Mouse (Mus musculus): ENCODE measurements around the gene Arhgef6. TPM values are rescaled to one million over a fixed set of nuclear protein-coding genes. Genes with fewer than 3 reads are reported as not detected.

The Arhgef6 gene
- total and polyA plus RNA-seq, 3 experiments = 1.1 to 3.3 TPM; not detected in 1

DNA sequence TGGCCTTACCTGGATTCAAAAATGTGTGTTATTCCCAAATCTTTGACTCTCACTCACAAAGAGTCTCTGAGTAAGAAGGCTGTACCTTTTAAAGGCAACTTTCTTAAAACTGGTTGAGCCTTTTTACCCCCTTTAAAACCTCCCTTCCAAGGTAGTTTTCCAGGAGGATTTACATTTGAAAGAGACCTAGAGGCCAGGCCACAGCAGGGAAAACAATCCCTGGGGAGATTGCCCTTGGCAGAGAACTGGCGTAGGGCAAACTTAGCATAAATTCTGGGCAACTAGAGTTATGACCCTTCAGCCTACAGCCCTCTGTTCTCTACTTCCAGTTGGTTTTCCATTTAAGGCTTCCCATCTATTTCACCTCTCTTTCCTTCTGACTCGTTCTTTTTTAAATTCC is 140.5 kb downstream of the Arhgef6 start:
- Histone ChIP-seq H3K4me1 (ENCODE audit: control insufficient read depth in 1 of 2, insufficient read depth in 2 of 2, low read length in 2 of 2) (no peaks in the 10 kb centered on the region), H3K27me3 (ENCODE audit: control insufficient read depth in 1 of 2, insufficient read depth in 2 of 2, low read length in 2 of 2) (no peaks in the 10 kb centered on the region), H3K36me3 (ENCODE audit: control insufficient read depth in 1 of 2, insufficient read depth in 2 of 2, low read length in 2 of 2) (no peaks in the 10 kb centered on the region), H3K9me3 (replicated peaks; ENCODE audit: insufficient read depth, low read length) (no peaks in the 10 kb centered on the region), H3K9ac (ENCODE audit: control insufficient read depth, low read depth, low read length, poor library complexity, severe bottlenecking) (no peak overlapping the region), H3K79me2 (ENCODE audit: control insufficient read depth, insufficient read depth, low read length, poor library complexity) (no peaks in the 10 kb centered on the region), H3K4me3 (ENCODE audit: control insufficient read depth in 1 of 2, insufficient read depth in 1 of 2, low read depth in 2 of 2, low read length in 2 of 2) (no peak overlapping the region), H3K27ac (ENCODE audit: control insufficient read depth, low read depth, low read length) (no peak overlapping the region)
- DNase-seq (ENCODE audit: low read depth, low spot score) = no peak
- TF ChIP-seq ZKSCAN1 (IDR thresholded peaks at IDR 0.05; ENCODE audit: low read depth, low read length) = no peak
- TF ChIP-seq RCOR1 (IDR thresholded peaks at IDR 0.05; ENCODE audit: low read depth, low read length) = no peak
- TF ChIP-seq GATA1 (IDR thresholded peaks at IDR 0.05; ENCODE audit: low read depth, low read length) = no peak
- no peak for TF ChIP-seq TBP (IDR thresholded peaks at IDR 0.05; ENCODE audit: low read depth, low read length)
- TF ChIP-seq SMC3 (IDR thresholded peaks at IDR 0.05; ENCODE audit: low read depth, low read length) = no peak
- TF ChIP-seq ZMIZ1 (IDR thresholded peaks at IDR 0.05; ENCODE audit: low read depth, low read length) = no peak
- no peak for TF ChIP-seq KAT2A (conservative IDR thresholded peaks at IDR 0.05; ENCODE audit: low read depth, low read length)
- no peak for TF ChIP-seq ZC3H11A (IDR thresholded peaks at IDR 0.05; ENCODE audit: low read depth, low read length)
- no peak for TF ChIP-seq POLR2AphosphoS2 (IDR thresholded peaks at IDR 0.05; ENCODE audit: low read length)
- TF ChIP-seq NRF1 (IDR thresholded peaks at IDR 0.05; ENCODE audit: insufficient read depth, low read depth, low read length, poor library complexity, severe bottlenecking) = no peak
- no peak for TF ChIP-seq MYC (IDR thresholded peaks at IDR 0.05; ENCODE audit: low read depth, low read length)
- no peak for TF ChIP-seq MXI1 (IDR thresholded peaks at IDR 0.05; ENCODE audit: low read depth, low read length)
- TF ChIP-seq MEF2A (IDR thresholded peaks at IDR 0.05; ENCODE audit: extremely low read depth, insufficient replicate concordance, low read depth, low read length, poor library complexity, severe bottlenecking) = no peak
- no peak for TF ChIP-seq TAL1 (IDR thresholded peaks at IDR 0.05; ENCODE audit: low read length)
- TF ChIP-seq BHLHE40 (IDR thresholded peaks at IDR 0.05; ENCODE audit: borderline replicate concordance, low read depth, low read length) = no peak
- no peak for TF ChIP-seq CHD2 (IDR thresholded peaks at IDR 0.05; ENCODE audit: low read length)
- no peak for TF ChIP-seq EP300 (IDR thresholded peaks at IDR 0.05; ENCODE audit: low read depth in 1 of 2, low read length in 2 of 2)
- no peak for TF ChIP-seq CTCF (IDR thresholded peaks at IDR 0.05 in 2 of 3, conservative IDR thresholded peaks at IDR 0.05 in 1 of 3; ENCODE audit: control insufficient read depth in 1 of 3, insufficient read depth in 1 of 3, low read depth in 2 of 3, low read length in 3 of 3, poor library complexity in 1 of 3, severe bottlenecking in 1 of 3)

DNA sequence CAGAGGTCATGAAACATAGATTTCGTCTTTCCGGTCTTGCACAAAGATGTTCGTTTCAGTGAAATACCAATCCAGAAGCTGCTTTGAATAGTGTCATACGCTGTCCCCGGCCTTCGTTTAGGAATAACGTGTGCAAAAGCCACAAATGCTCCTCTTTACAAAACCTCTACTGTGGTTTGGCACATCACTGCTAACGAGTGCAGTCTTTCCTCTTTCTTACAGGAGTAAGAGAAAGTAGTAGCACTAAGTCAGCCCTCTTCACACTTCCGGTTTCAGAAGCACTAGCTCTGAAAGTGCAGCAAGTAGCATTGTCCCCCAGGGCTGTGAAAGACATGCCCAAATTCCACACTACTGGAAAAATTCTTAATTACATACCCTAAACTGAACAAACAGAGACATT is 142.2 kb downstream of the Arhgef6 start:
- no peak for DNase-seq (ENCODE audit: low read depth, low spot score)
- Histone ChIP-seq H3K4me3 (ENCODE audit: control insufficient read depth in 1 of 2, insufficient read depth in 1 of 2, low read depth in 2 of 2, low read length in 2 of 2) (no peak overlapping the region), H3K36me3 (ENCODE audit: control insufficient read depth in 1 of 2, insufficient read depth in 2 of 2, low read length in 2 of 2) (no peaks in the 10 kb centered on the region), H3K9ac (ENCODE audit: control insufficient read depth, low read depth, low read length, poor library complexity, severe bottlenecking) (no peak overlapping the region), H3K27ac (ENCODE audit: control insufficient read depth, low read depth, low read length) (no peak overlapping the region), H3K9me3 (replicated peaks; ENCODE audit: insufficient read depth, low read length) (no peaks in the 10 kb centered on the region), H3K27me3 (ENCODE audit: control insufficient read depth in 1 of 2, insufficient read depth in 2 of 2, low read length in 2 of 2) (no peaks in the 10 kb centered on the region), H3K79me2 (ENCODE audit: control insufficient read depth, insufficient read depth, low read length, poor library complexity) (no peaks in the 10 kb centered on the region), H3K4me1 (ENCODE audit: control insufficient read depth in 1 of 2, insufficient read depth in 2 of 2, low read length in 2 of 2) (no peaks in the 10 kb centered on the region)
- TF ChIP-seq HCFC1 (IDR thresholded peaks at IDR 0.05; ENCODE audit: low read depth, low read length) (no peak), USF1 (IDR thresholded peaks at IDR 0.05; ENCODE audit: low read depth, low read length) (no peak), MEF2A (IDR thresholded peaks at IDR 0.05; ENCODE audit: extremely low read depth, insufficient replicate concordance, low read depth, low read length, poor library complexity, severe bottlenecking) (no peak), POLR2AphosphoS2 (IDR thresholded peaks at IDR 0.05; ENCODE audit: low read length) (no peak), GABPA (IDR thresholded peaks at IDR 0.05; ENCODE audit: low read depth, low read length) (no peak)

Data from MEL (cell line).